Mouse (Mus musculus) adrenal gland, postnatal 0 days (tissue): ENCODE data around the gene Btbd16. TPM values are rescaled to one million over a fixed set of nuclear protein-coding genes. Genes with fewer than 3 reads are reported as not detected.

ENCODE experiments used
- polyA plus RNA-seq: library from polyadenylated mRNA; unstranded; fragments of >200 nt; fragmentation: Nextera tagmentation; extraction: Ambion mirVana; gene quantifications from 2 replicates; pipeline ENCODE4 v1.2.1, GENCODE M21; 2015

Btbd16 gene
- 0.19 TPM in 1 of 2 replicates, not detected in the other for polyA plus RNA-seq

GRCm38 (mm10) chr7:130773914-130774630, at the start of gene Btbd16:
Gene Btbd16 (plus strand): TSS chr7:130774069.

GRCm38 (mm10) chr7:130865613-130866591, 92.0 kb downstream of the Btbd16 start, which contains the start of gene Plekha1:
Gene Plekha1 (plus strand): TSS chr7:130865756.

Other genes starting within 250 kb of the Btbd16 start
- 233 and 249 TPM in 2 replicates for gene Nsmce4a, start 201.0 kb upstream of the Btbd16 start, polyA plus RNA-seq
- 19.3 and 24.6 TPM in 2 replicates for gene Tacc2, start 196.6 kb upstream of the Btbd16 start, polyA plus RNA-seq
- 22.1 and 23.9 TPM in 2 replicates for gene Plekha1, start 91.7 kb downstream of the Btbd16 start, polyA plus RNA-seq
- 24.0 and 45.5 TPM in 2 replicates for gene Htra1, start 162.0 kb downstream of the Btbd16 start, polyA plus RNA-seq